Mouse (Mus musculus): Measurements from ENCODE around the gene B230118H07Rik.

GRCm38 (mm10) chr2:101552301-101552700 is 97.0 kb downstream of the B230118H07Rik start:
- no peak for TF ChIP-seq ZC3H11A (IDR thresholded peaks at IDR 0.05; ENCODE audit: borderline replicate concordance, low read depth, low read length)
- no peak for TF ChIP-seq HCFC1 (IDR thresholded peaks at IDR 0.05; ENCODE audit: borderline replicate concordance, insufficient read depth, low read length)
- no peak for TF ChIP-seq ZNF384 (IDR thresholded peaks at IDR 0.05; ENCODE audit: low read depth, low read length)
